Mouse (Mus musculus) spleen, adult 2 months (tissue): Measurements from ENCODE around the gene Fjx1. TPM values are rescaled to one million over a fixed set of nuclear protein-coding genes. Genes with fewer than 3 reads are reported as not detected.
A peak's percentile ranks its signal among the peaks of the same experiment; 100 is the strongest.

ENCODE experiments used
- DNase-seq, 2 experiments: peaks; one replicate each; pipeline versions ENCODE4 v3.0.0 to v3.0.0-alpha.2; 2012 to 2021; ENCODE audit warnings: low spot score in 2 of 2, low read depth in 1 of 2
- H3K27ac ChIP-seq: fragments of 200-500 bp; 2 replicates; pipeline ENCODE4 v1.5.1; 2012; ENCODE audit warnings: low read length, inconsistent platforms; ENCODE audit not compliant: insufficient read depth
- H3K27me3 ChIP-seq: fragments of 200-500 bp; 2 replicates; pipeline ENCODE4 v1.6.1; 2012; ENCODE audit warnings: mild to moderate bottlenecking, moderate library complexity, low read length, inconsistent platforms; ENCODE audit not compliant: control insufficient read depth, insufficient read depth
- H3K36me3 ChIP-seq: fragments of 200-500 bp; 2 replicates; pipeline ENCODE4 v1.6.1; 2012; ENCODE audit warnings: mild to moderate bottlenecking, low read length, inconsistent platforms; ENCODE audit not compliant: control insufficient read depth, insufficient read depth
- H3K4me1 ChIP-seq: fragments of 200-500 bp; 2 replicates; pipeline ENCODE4 v1.6.1; 2011; ENCODE audit warnings: inconsistent platforms; ENCODE audit not compliant: control insufficient read depth, insufficient read depth, insufficient read length
- H3K4me3 ChIP-seq: fragments of 200-500 bp; 2 replicates; pipeline ENCODE4 v1.5.1; 2011; ENCODE audit warnings: mild to moderate bottlenecking, inconsistent platforms; ENCODE audit not compliant: insufficient read depth, insufficient read length; ENCODE audit errors: extremely low read depth
- CTCF ChIP-seq: fragments of 200-500 bp; IDR thresholded peaks from 2 replicates; pipeline ENCODE4 v1.5.1; 2011; ENCODE audit warnings: mild to moderate bottlenecking, inconsistent platforms; ENCODE audit not compliant: insufficient read depth, insufficient read length, insufficient replicate concordance; ENCODE audit errors: extremely low read depth
- POLR2A ChIP-seq: fragments of 200-500 bp; IDR thresholded peaks from 2 replicates; pipeline ENCODE4 v1.6.1; 2011; ENCODE audit warnings: low read depth, low read length, inconsistent platforms
- WGBS: fragments of 180-500 bp; shearing (Covaris S2); methylation state at CpG from one replicate; pipeline ENCODE4 v1.1.7; 2018; 5-methylcytosine and 5-hydroxymethylcytosine counted together
- polyA plus RNA-seq: library from polyadenylated mRNA; depleted of rRNA; stranded (reverse); fragments of >200 nt; gene quantifications from 2 replicates; pipeline ENCODE4 v1.2.3, GENCODE M21; 2012

The Fjx1 gene
- polyA plus RNA-seq, 1 experiment, result 0.98 TPM

DNA sequence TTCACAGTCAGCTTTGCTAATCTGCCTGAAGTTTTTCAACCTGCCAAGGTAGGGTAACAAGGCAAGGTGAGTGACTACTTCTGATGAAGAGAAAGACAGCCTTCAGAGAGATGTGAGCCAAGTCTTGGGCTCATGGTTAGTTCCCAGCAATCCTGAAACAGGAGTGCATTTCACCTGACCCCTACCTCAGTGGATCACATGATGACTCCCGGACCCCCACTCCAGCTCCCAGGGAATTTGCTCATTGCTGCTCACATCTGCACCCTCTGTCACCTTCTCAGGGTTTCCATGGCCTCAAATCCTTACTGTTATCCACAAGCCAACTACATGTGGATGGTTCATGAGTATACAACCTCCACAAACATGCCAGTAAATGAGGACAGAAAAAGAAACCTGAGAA, 9.2 kb upstream of the Fjx1 start:
- 90% methylated on average over 1 of the region's 1 CpGs for WGBS

DNA sequence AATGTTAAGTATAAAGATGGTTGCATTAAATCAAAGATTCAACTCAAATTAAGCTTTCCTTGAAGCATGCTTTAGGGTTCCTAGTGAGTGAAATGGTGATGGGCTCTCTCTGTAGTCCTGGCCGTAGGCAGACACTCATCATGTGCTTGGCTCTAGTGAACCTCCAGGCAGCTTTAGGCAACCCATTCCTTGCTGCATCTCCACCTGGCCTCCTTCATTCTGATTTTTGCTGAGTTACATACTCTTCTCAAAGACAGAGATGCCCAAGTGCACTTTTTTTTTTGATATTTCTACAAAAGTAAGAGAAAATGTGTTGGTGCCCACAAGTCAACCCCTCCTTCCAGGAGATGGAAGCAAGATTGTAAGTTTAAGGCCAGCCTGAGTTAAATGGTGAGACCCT, 2.8 kb upstream of the Fjx1 start:
- H3K27me3 ChIP-seq, result peaks cover 19% of the 10 kb centered on the region
- H3K4me3 ChIP-seq, result no peak overlapping the region
- no peak overlapping the region for H3K27ac ChIP-seq
- H3K4me1 ChIP-seq, result peaks cover 12% of the 10 kb centered on the region
- DNase-seq, result no peak
- no peaks in the 10 kb centered on the region for H3K36me3 ChIP-seq
- TF ChIP-seq POLR2A (no peak), CTCF (no peak)
- WGBS, result 91% methylated on average over 1 of the region's 1 CpGs

More for the DNA sequence above, 9.2 kb upstream of the Fjx1 start:
- no peak for DNase-seq
- no peaks in the 10 kb centered on the region for H3K27me3 ChIP-seq
- no peak for TF ChIP-seq POLR2A
- no peak for TF ChIP-seq CTCF
- no peaks in the 10 kb centered on the region for H3K36me3 ChIP-seq
- H3K27ac ChIP-seq, result no peak overlapping the region
- H3K4me3 ChIP-seq, result no peak overlapping the region
- H3K4me1 ChIP-seq, result no peaks in the 10 kb centered on the region

DNA sequence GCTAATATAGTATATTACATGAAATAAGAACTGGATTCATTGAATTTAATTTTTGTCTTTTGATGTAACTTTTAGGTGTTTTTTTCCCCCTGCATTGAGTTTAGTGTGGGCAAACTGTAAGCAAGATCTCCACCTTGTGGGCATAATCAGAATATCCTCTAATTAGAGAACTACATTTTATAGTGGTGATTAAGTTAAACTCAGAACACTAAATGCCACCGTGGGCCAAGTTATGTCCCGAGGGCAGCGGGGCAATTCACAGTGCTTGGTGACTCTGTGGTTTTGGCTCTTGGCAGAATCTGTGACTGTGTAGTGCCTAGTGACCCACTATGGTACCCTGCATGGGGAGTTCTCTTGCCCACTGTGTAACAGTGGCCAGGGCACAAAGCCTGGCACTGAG, 1.1 kb upstream of the Fjx1 start:
- TF ChIP-seq POLR2A (no peak), CTCF (no peak)
- Histone ChIP-seq H3K4me1 (peaks cover 12% of the 10 kb centered on the region), H3K27me3 (peaks cover 26% of the 10 kb centered on the region), H3K36me3 (no peaks in the 10 kb centered on the region), H3K27ac (no peak overlapping the region), H3K4me3 (no peak overlapping the region)
- peak in 1 of 2 experiments; percentile 5 for DNase-seq
- WGBS, result 17% methylated on average over 3 of the region's 3 CpGs

DNA sequence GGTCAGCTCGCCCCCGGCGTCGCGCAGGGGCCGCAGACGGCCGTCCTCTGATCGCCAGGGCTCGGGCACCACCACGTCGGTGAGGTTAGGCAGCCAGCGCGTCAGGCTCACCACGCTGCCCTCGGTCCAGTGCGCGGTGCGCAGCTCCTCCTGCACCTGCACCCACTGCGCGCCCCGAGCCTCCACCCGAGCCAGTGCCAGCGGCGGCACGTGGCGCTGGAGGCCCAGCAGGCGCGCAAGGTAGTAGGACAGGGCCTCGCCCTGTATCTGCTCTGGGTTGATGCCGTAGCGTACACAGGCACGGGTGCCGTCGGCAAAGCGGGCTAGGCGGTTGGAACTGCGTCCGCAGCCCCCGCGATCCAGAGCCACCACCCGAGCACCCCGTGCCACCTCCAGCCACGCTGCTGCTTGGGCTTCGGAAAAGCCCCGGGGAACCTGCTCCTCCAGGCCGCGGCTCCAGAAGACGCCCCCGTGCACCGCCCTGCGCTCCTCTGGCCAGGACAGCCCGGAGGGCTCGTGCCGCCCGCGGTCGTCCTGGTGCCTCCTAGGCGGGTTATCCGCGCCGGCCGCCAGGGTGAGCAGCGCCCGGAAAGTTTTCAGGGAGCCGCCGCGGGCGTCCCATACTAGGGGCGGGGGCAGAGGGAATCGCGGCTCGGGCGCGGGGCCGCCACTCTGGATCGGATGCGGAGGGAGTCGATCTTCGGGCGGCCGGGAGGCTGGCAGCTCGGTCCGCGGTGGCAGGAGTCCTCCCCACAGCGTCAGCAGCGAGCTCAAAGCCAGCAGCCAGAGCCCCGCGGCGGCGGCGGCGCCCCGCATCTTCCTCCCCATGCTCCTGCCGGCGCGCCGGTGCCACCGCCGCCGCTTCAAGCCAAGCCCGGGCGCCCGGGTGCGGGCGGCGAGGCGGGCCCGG, 1.3 kb downstream of the Fjx1 start:
- Histone ChIP-seq H3K27me3 (peaks cover 29% of the 10 kb centered on the region), H3K4me1 (peaks cover 12% of the 10 kb centered on the region), H3K4me3 (peak overlapping the region; percentile 45; the same call in 1 of the 2 replicates), H3K27ac (no peak overlapping the region), H3K36me3 (no peaks in the 10 kb centered on the region)
- WGBS, result 1% methylated on average over 109 of the region's 109 CpGs
- DNase-seq, result peak in 1 of 2 experiments; percentile 4
- TF ChIP-seq CTCF (no peak), POLR2A (no peak)

DNA sequence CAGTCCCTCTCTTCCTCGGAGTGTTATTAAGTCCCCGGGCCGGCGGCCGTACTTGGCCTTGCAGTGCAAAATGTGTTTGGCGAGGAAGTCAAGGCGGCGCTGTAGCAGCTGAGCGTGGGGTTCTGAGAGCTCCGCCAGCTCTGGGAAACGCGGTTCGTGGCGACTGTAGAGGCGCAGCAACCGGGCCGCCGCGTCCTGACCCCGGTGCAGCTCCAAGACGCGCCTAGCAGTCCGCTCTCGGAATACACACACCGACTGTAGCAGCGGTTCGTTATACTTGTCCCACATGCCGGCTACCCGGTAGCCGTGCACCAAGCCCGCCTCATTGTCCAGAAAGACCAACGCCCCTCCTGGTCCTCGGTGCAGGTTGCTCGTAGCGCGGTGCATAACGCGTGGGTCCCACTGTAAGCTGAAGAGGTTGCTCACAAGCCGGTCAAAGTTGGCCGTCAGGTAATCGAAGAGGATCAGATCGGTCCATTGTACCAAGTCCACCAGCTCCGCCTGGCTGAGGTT, 2.0 kb downstream of the Fjx1 start:
- no peaks in the 10 kb centered on the region for H3K36me3 ChIP-seq
- TF ChIP-seq POLR2A (no peak), CTCF (no peak)
- DNase-seq, result peak in 1 of 2 experiments; percentile 4
- peaks cover 12% of the 10 kb centered on the region for H3K4me1 ChIP-seq
- peaks cover 29% of the 10 kb centered on the region for H3K27me3 ChIP-seq
- WGBS, result 3% methylated on average over 43 of the region's 43 CpGs
- H3K4me3 ChIP-seq, result peak overlapping the region; percentile 45; the same call in 1 of the 2 replicates
- no peak overlapping the region for H3K27ac ChIP-seq

DNA sequence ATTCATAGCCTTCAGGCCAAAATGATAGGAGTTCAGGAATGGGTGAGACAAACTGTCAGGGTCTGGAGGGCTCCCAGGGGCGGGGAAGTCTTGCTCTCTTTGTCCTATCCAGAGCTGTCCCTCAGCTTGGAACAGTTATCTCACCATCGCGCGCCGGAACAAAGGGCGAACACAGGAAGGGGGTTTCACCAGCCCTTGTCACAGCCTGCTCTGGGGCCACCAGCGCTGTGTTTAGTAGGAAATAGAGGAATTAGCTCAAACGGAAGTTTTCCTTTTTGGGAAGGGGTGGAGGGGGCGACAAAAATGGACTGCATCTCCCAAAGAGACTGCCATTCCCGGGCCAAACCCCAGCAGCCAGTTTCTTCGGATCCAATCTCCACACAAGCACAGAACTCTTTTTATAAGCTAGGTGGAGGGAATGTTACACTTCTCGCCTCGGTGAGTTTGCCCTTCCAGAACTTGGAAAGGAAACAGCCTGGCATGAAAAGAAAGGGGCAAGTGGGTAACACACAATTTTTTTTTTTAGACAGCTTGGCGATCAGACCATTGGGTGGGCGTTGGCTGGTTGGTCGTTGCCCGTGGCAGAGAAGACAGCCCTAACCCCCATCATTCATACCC, 2.6 kb downstream of the Fjx1 start:
- DNase-seq, result no peak
- Histone ChIP-seq H3K27ac (no peak overlapping the region), H3K4me1 (peaks cover 12% of the 10 kb centered on the region), H3K4me3 (no peak overlapping the region; the same call in 1 of the 2 replicates), H3K36me3 (no peaks in the 10 kb centered on the region), H3K27me3 (peaks cover 29% of the 10 kb centered on the region)
- TF ChIP-seq POLR2A (no peak), CTCF (no peak)
- WGBS, result 7% methylated on average over 17 of the region's 17 CpGs
